ENCODE assay signal across 9 mouse cellular contexts in genomic region chr16:11455545-11456140, GRCm38 (mm10).
DNase-seq lines count a peak whose midpoint lies in the region; ATAC-seq and TF ChIP-seq lines count a peak whose summit lies in the region.
"Had no signal": no experiment of that assay in that cellular context is flagged by ENCODE, and none has a peak within 500 bp of the region (broad histone marks: within the 10 kb centered on the region; RNA-seq: fewer than 3 reads in every experiment).

No protein-coding gene starts in this region.

- peak; percentile 35 for DNase-seq in layer of hippocampus, adult 11-12 months (ENCODE audit: low spot score)
- no peak for DNase-seq in layer of hippocampus, adult 9-10 months (ENCODE audit: low spot score)
- DNase-seq in MEL (ENCODE audit: low read depth, low spot score), result no peak
- peak; percentile 71 for DNase-seq in brain, adult 2 months (ENCODE audit: low read depth, low spot score)
- no peak for DNase-seq in ovary, postnatal 36 days (ENCODE audit: low spot score)

- ATAC-seq in liver, embryonic 16.5 days (ENCODE audit: low read depth), result no peak
- no peak for ATAC-seq in erythroblast, adult 5-6 weeks (replicated peaks; ENCODE audit: low FRiP score, poor library complexity, severe bottlenecking)

- no peak for TF ChIP-seq EP300 in MEL (IDR thresholded peaks at IDR 0.05; ENCODE audit: low read depth in 1 of 2, low read length in 2 of 2)

- TF ChIP-seq RAD21 in MEL (IDR thresholded peaks at IDR 0.05; ENCODE audit: low read depth, low read length), result peak; percentile 42

- H3K9ac ChIP-seq in MEL (ENCODE audit: control insufficient read depth, low read depth, low read length, poor library complexity, severe bottlenecking), result peak overlapping the region; percentile 68
- no peak overlapping the region for H3K9ac ChIP-seq in liver, embryonic 16.5 days (ENCODE audit: low read depth, low read length)
- H3K9ac ChIP-seq: limb, embryonic 12.5 days had no signal

- H3K4me1 ChIP-seq in MEL (ENCODE audit: control insufficient read depth in 1 of 2, insufficient read depth in 2 of 2, low read length in 2 of 2), result peaks cover 8 to 19% of the 10 kb centered on the region in 2 experiments
- H3K4me1 ChIP-seq in liver, embryonic 16.5 days (ENCODE audit: control insufficient read depth, low read depth, low read length), result peaks cover 6% of the 10 kb centered on the region; the same call in 1 of the 2 replicates

- 0 out of 4 replicates have a peak, but pooled peaks of 1 of the 2 experiments have one; percentile 5 for TF ChIP-seq POLR2A in MEL (IDR thresholded peaks at IDR 0.05; ENCODE audit: control insufficient read depth in 1 of 2, insufficient read depth in 1 of 2, low read depth in 1 of 2, low read length in 2 of 2, poor library complexity in 1 of 2)

- H3K27ac ChIP-seq in MEL (ENCODE audit: control insufficient read depth, low read depth, low read length), result peak overlapping the region; percentile 96
- peak overlapping the region; percentile 51; the same call in 1 of the 2 replicates for H3K27ac ChIP-seq in liver, embryonic 16.5 days (ENCODE audit: low read length)
- H3K27ac ChIP-seq: hindbrain, embryonic 10.5 days had no signal

- no peaks in the 10 kb centered on the region for H3K79me2 ChIP-seq in MEL (ENCODE audit: control insufficient read depth, insufficient read depth, low read length, poor library complexity)

- H3K4me2 ChIP-seq in liver, embryonic 16.5 days (ENCODE audit: low read depth, low read length), result no peak overlapping the region
- H3K4me2 ChIP-seq: limb, embryonic 12.5 days had no signal

- peak; percentile 15 to 45 (median 36); a peak in 4 of 6 replicates for TF ChIP-seq CTCF in MEL (IDR thresholded peaks at IDR 0.05 in 2 of 3, conservative IDR thresholded peaks at IDR 0.05 in 1 of 3; ENCODE audit: control insufficient read depth in 1 of 3, insufficient read depth in 1 of 3, low read depth in 2 of 3, low read length in 3 of 3, poor library complexity in 1 of 3, severe bottlenecking in 1 of 3)

- peaks cover 0 to 14% of the 10 kb centered on the region in 2 experiments; a peak in 2 of 4 replicates for H3K36me3 ChIP-seq in MEL (ENCODE audit: control insufficient read depth in 1 of 2, insufficient read depth in 2 of 2, low read length in 2 of 2)
- H3K36me3 ChIP-seq in liver, embryonic 16.5 days (ENCODE audit: control insufficient read depth, insufficient read depth), result no peaks in the 10 kb centered on the region

- H3K27me3 ChIP-seq in MEL (ENCODE audit: control insufficient read depth in 1 of 2, insufficient read depth in 2 of 2, low read length in 2 of 2), result no peaks in the 10 kb centered on the region
- no peaks in the 10 kb centered on the region for H3K27me3 ChIP-seq in liver, embryonic 16.5 days (ENCODE audit: control insufficient read depth, insufficient read depth, low read depth, low read length)
- H3K27me3 ChIP-seq: limb, embryonic 12.5 days had no signal

- 59% methylated on average over 5 of the region's 5 CpGs for WGBS in liver, embryonic 16.5 days (ENCODE audit: insufficient replicate concordance)

- no peaks in the 10 kb centered on the region for H3K9me3 ChIP-seq in MEL (replicated peaks; ENCODE audit: insufficient read depth, low read length)
- no peaks in the 10 kb centered on the region for H3K9me3 ChIP-seq in liver, embryonic 16.5 days (replicated peaks; ENCODE audit: control insufficient read depth, low read length)
- H3K9me3 ChIP-seq: limb, embryonic 12.5 days had no signal

- H3K4me3 ChIP-seq in MEL (ENCODE audit: control insufficient read depth in 1 of 2, insufficient read depth in 1 of 2, low read depth in 2 of 2, low read length in 2 of 2), result peak overlapping the region in 1 of 2 experiments; percentile 21; a peak in 1 of 4 replicates
- H3K4me3 ChIP-seq in liver, embryonic 16.5 days (ENCODE audit: low read depth, low read length), result no peak overlapping the region
- H3K4me3 ChIP-seq: hindbrain, embryonic 10.5 days; limb, embryonic 12.5 days had no signal

TF ChIP-seq in MEL, 35 proteins besides CTCF, POLR2A, EP300 and RAD21:
- peak; percentile 39; the same call in 1 of the 2 replicates for TF ChIP-seq SMC3 (IDR thresholded peaks at IDR 0.05; ENCODE audit: low read depth, low read length)
- no peak for TF ChIP-seq MXI1 (IDR thresholded peaks at IDR 0.05; ENCODE audit: low read depth, low read length)
- 0 out of 2 replicates have a peak, but pooled peaks have one; percentile 2 for TF ChIP-seq TCF12 (IDR thresholded peaks at IDR 0.05; ENCODE audit: low read depth, low read length)

Comparison
In these comparisons a context has a peak if more than half of its experiments do, and no peak if none do; other contexts are left out.
1. DNase-seq: peak in layer of hippocampus, adult 11-12 months (single experiment) and brain, adult 2 months (single experiment); none in layer of hippocampus, adult 9-10 months (single experiment), MEL (single experiment) and ovary, postnatal 36 days (single experiment).